Mouse (Mus musculus): ENCODE data around the gene Cnnm2.

GRCm38 (mm10) chr19:46726142-46726541 is 35.3 kb upstream of the Cnnm2 start:
- TF ChIP-seq POLR2A (IDR thresholded peaks at IDR 0.05; ENCODE audit: control insufficient read depth in 1 of 2, insufficient read depth in 1 of 2, low read depth in 1 of 2, low read length in 2 of 2, poor library complexity in 1 of 2) (no peak), CTCF (IDR thresholded peaks at IDR 0.05 in 2 of 3, conservative IDR thresholded peaks at IDR 0.05 in 1 of 3; ENCODE audit: control insufficient read depth in 1 of 3, insufficient read depth in 1 of 3, low read depth in 2 of 3, low read length in 3 of 3, poor library complexity in 1 of 3, severe bottlenecking in 1 of 3) (no peak), EP300 (IDR thresholded peaks at IDR 0.05; ENCODE audit: low read depth in 1 of 2, low read length in 2 of 2) (no peak), HCFC1 (IDR thresholded peaks at IDR 0.05; ENCODE audit: low read depth, low read length) (no peak), CHD2 (IDR thresholded peaks at IDR 0.05; ENCODE audit: low read length) (no peak), ETS1 (IDR thresholded peaks at IDR 0.05; ENCODE audit: low read depth, low read length) (no peak), MAX (IDR thresholded peaks at IDR 0.05; ENCODE audit: low read length) (no peak), NRF1 (IDR thresholded peaks at IDR 0.05; ENCODE audit: insufficient read depth, low read depth, low read length, poor library complexity, severe bottlenecking) (no peak), MXI1 (IDR thresholded peaks at IDR 0.05; ENCODE audit: low read depth, low read length) (no peak), MYC (IDR thresholded peaks at IDR 0.05; ENCODE audit: low read depth, low read length) (no peak)
